Mouse (Mus musculus): ENCODE measurements around the gene Tgm1.

- TF ChIP-seq ZC3H11A (IDR thresholded peaks at IDR 0.05; ENCODE audit: borderline replicate concordance, low read depth, low read length) (no peak), CHD2 (IDR thresholded peaks at IDR 0.05; ENCODE audit: low read depth, low read length) (no peak), MAFK (IDR thresholded peaks at IDR 0.05; ENCODE audit: insufficient read depth, low read depth, low read length) (no peak), HCFC1 (IDR thresholded peaks at IDR 0.05; ENCODE audit: borderline replicate concordance, insufficient read depth, low read length) (no peak)
Observed at GRCm38 (mm10) chr14:55677615-55678014, 36.1 kb downstream of the Tgm1 start.
